In genomic region chr13:104510766-104511165, GRCm38 (mm10) we compare ENCODE assay signal across 13 mouse cellular contexts.
DNase-seq lines count a peak whose midpoint lies in the region; ATAC-seq and TF ChIP-seq lines count a peak whose summit lies in the region.
"Had no signal": no experiment of that assay in that cellular context is flagged by ENCODE, and none has a peak within 500 bp of the region (broad histone marks: within the 10 kb centered on the region; RNA-seq: fewer than 3 reads in every experiment).

No protein-coding gene starts in this region.

- 51% methylated on average over 5 of the region's 5 CpGs for WGBS in hindbrain, postnatal 0 days
- WGBS in hindbrain, embryonic 10.5 days, result 90% methylated on average over 5 of the region's 5 CpGs
- 73% methylated on average over 5 of the region's 5 CpGs for WGBS in heart, postnatal 0 days
- 71% methylated on average over 5 of the region's 5 CpGs for WGBS in stomach, postnatal 0 days

- H3K79me2 ChIP-seq in C2C12 (ENCODE audit: control insufficient read depth, insufficient read depth), result no peaks in the 10 kb centered on the region

- 0 out of 2 replicates have a peak, but pooled peaks cover 3% of the 10 kb centered on the region for H3K4me1 ChIP-seq in hindbrain, postnatal 0 days (ENCODE audit: insufficient read depth, low read length)
- H3K4me1 ChIP-seq in hindbrain, embryonic 10.5 days (replicated peaks), result peaks cover 19% of the 10 kb centered on the region; the same call in 1 of the 2 replicates
- no peaks in the 10 kb centered on the region for H3K4me1 ChIP-seq in heart, postnatal 0 days (ENCODE audit: control insufficient read depth, insufficient read depth)
- no peaks in the 10 kb centered on the region for H3K4me1 ChIP-seq in stomach, postnatal 0 days (replicated peaks; ENCODE audit: control insufficient read depth, insufficient read depth)

- no peaks in the 10 kb centered on the region for H3K9me3 ChIP-seq in hindbrain, postnatal 0 days (ENCODE audit: low read length)
- no peaks in the 10 kb centered on the region for H3K9me3 ChIP-seq in hindbrain, embryonic 10.5 days
- H3K9me3 ChIP-seq in heart, postnatal 0 days (replicated peaks; ENCODE audit: control insufficient read depth, low read length), result no peaks in the 10 kb centered on the region
- no peaks in the 10 kb centered on the region for H3K9me3 ChIP-seq in stomach, postnatal 0 days (ENCODE audit: control insufficient read depth, low read length)
- H3K9me3 ChIP-seq: limb, embryonic 10.5 days; midbrain, embryonic 13.5 days had no signal

- TF ChIP-seq CTCF in hindbrain, postnatal 0 days (IDR thresholded peaks at IDR 0.05; ENCODE audit: low read depth), result no peak
- no peak for TF ChIP-seq CTCF in C2C12 (IDR thresholded peaks at IDR 0.05; ENCODE audit: control insufficient read depth, insufficient read depth, insufficient read length)
- TF ChIP-seq CTCF in heart, postnatal 0 days (IDR thresholded peaks at IDR 0.05; ENCODE audit: low read depth), result no peak
- TF ChIP-seq CTCF in stomach, postnatal 0 days (IDR thresholded peaks at IDR 0.05; ENCODE audit: low read depth), result no peak

- no peak overlapping the region for H3ac ChIP-seq in C2C12 (ENCODE audit: control insufficient read depth, insufficient read length, low read depth)

- H3K4me2 ChIP-seq in hindbrain, postnatal 0 days (ENCODE audit: low read depth, low read length), result no peak overlapping the region
- no peak overlapping the region for H3K4me2 ChIP-seq in heart, postnatal 0 days (ENCODE audit: low read depth, low read length)
- H3K4me2 ChIP-seq in stomach, postnatal 0 days (replicated peaks; ENCODE audit: low read depth), result no peak overlapping the region
- H3K4me2 ChIP-seq: midbrain, embryonic 13.5 days had no signal

- no peak overlapping the region for H3K4me3 ChIP-seq in hindbrain, postnatal 0 days (ENCODE audit: low read length)
- no peak overlapping the region for H3K4me3 ChIP-seq in hindbrain, embryonic 10.5 days
- no peak overlapping the region for H3K4me3 ChIP-seq in C2C12 (ENCODE audit: insufficient read depth, poor library complexity, severe bottlenecking)
- no peak overlapping the region for H3K4me3 ChIP-seq in heart, postnatal 0 days (ENCODE audit: low read depth, low read length)
- H3K4me3 ChIP-seq in stomach, postnatal 0 days (ENCODE audit: low read depth, low read length), result no peak overlapping the region
- H3K4me3 ChIP-seq: limb, embryonic 10.5 days; midbrain, embryonic 13.5 days had no signal

- peak; percentile 70 for DNase-seq in hindbrain, postnatal 0 days (ENCODE audit: low spot score)
- no peak for DNase-seq in hindbrain, embryonic 10.5 days (ENCODE audit: low spot score)
- peak; percentile 22 for DNase-seq in cerebellum, adult 9-11 months
- no peak for DNase-seq in heart, postnatal 0 days (ENCODE audit: low spot score)
- DNase-seq in embryo, embryonic 10 days (ENCODE audit: low spot score), result no peak
- DNase-seq in stomach, postnatal 0 days (ENCODE audit: low spot score), result no peak
- no peak for DNase-seq in right cerebral cortex, postnatal 36 days (ENCODE audit: low spot score in 2 of 2)
- DNase-seq: adrenal gland, postnatal 25 days; kidney, adult 2 months; spleen, adult 18-20 months had no signal

- no peaks in the 10 kb centered on the region for H3K79me3 ChIP-seq in C2C12 (ENCODE audit: low read depth)

- no peaks in the 10 kb centered on the region for H3K36me3 ChIP-seq in hindbrain, postnatal 0 days (ENCODE audit: insufficient read depth, low read length)
- no peaks in the 10 kb centered on the region for H3K36me3 ChIP-seq in hindbrain, embryonic 10.5 days
- H3K36me3 ChIP-seq in C2C12 (ENCODE audit: control insufficient read depth, insufficient read depth), result no peaks in the 10 kb centered on the region
- H3K36me3 ChIP-seq in heart, postnatal 0 days (replicated peaks; ENCODE audit: control insufficient read depth, insufficient read depth, low read length), result no peaks in the 10 kb centered on the region
- H3K36me3 ChIP-seq in stomach, postnatal 0 days (ENCODE audit: control insufficient read depth, insufficient read depth, low read length), result no peaks in the 10 kb centered on the region
- H3K36me3 ChIP-seq: limb, embryonic 10.5 days; midbrain, embryonic 13.5 days had no signal

- H3K9ac ChIP-seq in hindbrain, postnatal 0 days (replicated peaks; ENCODE audit: low read length), result no peak overlapping the region
- no peak overlapping the region for H3K9ac ChIP-seq in heart, postnatal 0 days (replicated peaks; ENCODE audit: low read depth, low read length)
- H3K9ac ChIP-seq in stomach, postnatal 0 days (ENCODE audit: low read length), result no peak overlapping the region
- H3K9ac ChIP-seq: midbrain, embryonic 13.5 days had no signal

- ATAC-seq in hindbrain, postnatal 0 days, result peak; percentile 74
- ATAC-seq in heart, postnatal 0 days (ENCODE audit: insufficient read depth, low read depth), result peak; percentile 27; the same call in 1 of the 2 replicates
- ATAC-seq in stomach, postnatal 0 days (ENCODE audit: low FRiP score, low TSS enrichment), result no peak
- ATAC-seq: midbrain, embryonic 13.5 days had no signal

- TF ChIP-seq EP300 in heart, postnatal 0 days (IDR thresholded peaks at IDR 0.05; ENCODE audit: low read depth), result no peak
- TF ChIP-seq EP300 in stomach, postnatal 0 days (optimal IDR thresholded peaks at IDR 0.05), result no peak

- no peak overlapping the region for H3K27ac ChIP-seq in hindbrain, postnatal 0 days
- H3K27ac ChIP-seq in hindbrain, embryonic 10.5 days, result no peak overlapping the region; the same call in 1 of the 2 replicates
- no peak overlapping the region for H3K27ac ChIP-seq in heart, postnatal 0 days (ENCODE audit: low read depth)
- no peak overlapping the region for H3K27ac ChIP-seq in stomach, postnatal 0 days (replicated peaks)
- H3K27ac ChIP-seq: midbrain, embryonic 13.5 days had no signal

- H3K27me3 ChIP-seq in hindbrain, postnatal 0 days (ENCODE audit: insufficient read depth, low read length), result no peaks in the 10 kb centered on the region
- no peaks in the 10 kb centered on the region for H3K27me3 ChIP-seq in hindbrain, embryonic 10.5 days (ENCODE audit: insufficient read depth, poor library complexity, severe bottlenecking)
- no peaks in the 10 kb centered on the region for H3K27me3 ChIP-seq in C2C12 (ENCODE audit: control insufficient read depth, insufficient read depth, insufficient read length)
- H3K27me3 ChIP-seq in heart, postnatal 0 days (ENCODE audit: control insufficient read depth, insufficient read depth, low read length), result no peaks in the 10 kb centered on the region
- H3K27me3 ChIP-seq in stomach, postnatal 0 days (ENCODE audit: control insufficient read depth, insufficient read depth, low read length), result no peaks in the 10 kb centered on the region
- H3K27me3 ChIP-seq: midbrain, embryonic 13.5 days had no signal

TF ChIP-seq in C2C12, 6 proteins besides CTCF, POLR2A, EP300 and RAD21:
- TF ChIP-seq CEBPB (IDR thresholded peaks at IDR 0.05; ENCODE audit: low read depth), result no peak
- TF ChIP-seq MYOD1 (IDR thresholded peaks at IDR 0.05; ENCODE audit: control insufficient read depth, insufficient read length, low read depth), result peak; percentile 71

Comparison
In these comparisons a context has a peak if more than half of its experiments do, and no peak if none do; other contexts are left out.
1. DNase-seq: peak in hindbrain, postnatal 0 days (single experiment) and cerebellum, adult 9-11 months (single experiment); none in hindbrain, embryonic 10.5 days (single experiment), heart, postnatal 0 days (single experiment), embryo, embryonic 10 days (single experiment), stomach, postnatal 0 days (single experiment) and right cerebral cortex, postnatal 36 days (0 of 2).